Mouse (Mus musculus) heart, embryonic 11.5 days (tissue): ENCODE measurements around the gene Nampt. TPM values are rescaled to one million over a fixed set of nuclear protein-coding genes. Genes with fewer than 3 reads are reported as not detected.
"Not testable (repeated sequence)": the region's sequence is repeated elsewhere in the genome, so short reads cannot be mapped to it uniquely, and the experiment has no call there.

Experiments used
- ATAC-seq: fragments of 200-750 bp; cut with Nextera tagmentation; replicated peaks from 2 replicates; pipeline ENCODE4 v1.8.0; 2017; ENCODE audit warnings: moderate library complexity; ENCODE audit not compliant: insufficient number of reproducible peaks, low FRiP score, low TSS enrichment
- H3K27ac ChIP-seq: fragments of 300-500 bp; sonication (generic); 2 replicates; pipeline ENCODE4 v1.5.1; 2014; ENCODE audit warnings: mild to moderate bottlenecking, low read depth, low read length
- H3K27me3 ChIP-seq: fragments of 300-500 bp; sonication (generic); 2 replicates; pipeline ENCODE4 v1.6.1; 2014; ENCODE audit warnings: mild to moderate bottlenecking, low read length, mixed read lengths; ENCODE audit not compliant: control insufficient read depth, insufficient read depth
- H3K36me3 ChIP-seq: fragments of 300-500 bp; sonication (generic); 2 replicates; pipeline ENCODE4 v1.6.1; 2014; ENCODE audit warnings: mild to moderate bottlenecking, low read length, moderate library complexity, mixed read lengths; ENCODE audit not compliant: control insufficient read depth, insufficient read depth
- H3K4me1 ChIP-seq: fragments of 300-500 bp; sonication (generic); 2 replicates; pipeline ENCODE4 v1.6.1; 2014; ENCODE audit warnings: low read length; ENCODE audit not compliant: control insufficient read depth, insufficient read depth
- H3K4me2 ChIP-seq: fragments of 300-500 bp; sonication (generic); 2 replicates; pipeline ENCODE4 v1.6.1; 2014; ENCODE audit warnings: mild to moderate bottlenecking, moderate library complexity
- H3K4me3 ChIP-seq: fragments of 300-500 bp; sonication (generic); 2 replicates; pipeline ENCODE4 v1.5.1; 2014; ENCODE audit warnings: low read depth, low read length
- H3K9ac ChIP-seq: fragments of 300-500 bp; sonication (generic); 2 replicates; pipeline ENCODE4 v1.6.1; 2014; ENCODE audit warnings: mild to moderate bottlenecking, low read depth, low read length, moderate library complexity
- H3K9me3 ChIP-seq: fragments of 300-500 bp; sonication (generic); replicated peaks from 2 replicates; pipeline ENCODE4 v1.6.1; 2016; ENCODE audit warnings: low read length; ENCODE audit not compliant: control insufficient read depth
- WGBS: fragments of 180-500 bp; shearing (Covaris S2); extraction: QIAGEN DNeasy Blood & Tissue Kit; methylation state at CpG from one replicate; pipeline ENCODE4 v1.1.7; 2014; ENCODE audit not compliant: insufficient replicate concordance; 5-methylcytosine and 5-hydroxymethylcytosine counted together
- polyA plus RNA-seq: library from polyadenylated mRNA; unstranded; fragments of >200 nt; fragmentation: Nextera tagmentation; extraction: Ambion mirVana; gene quantifications from 2 replicates; pipeline ENCODE4 v1.2.1, GENCODE M21; 2014

Gene Nampt
- polyA plus RNA-seq, 1 experiment from 2014 or later = 21.0 TPM

- ATAC-seq = no peak
- Histone ChIP-seq H3K27ac (no peak overlapping the region), H3K36me3 (no peaks in the 10 kb centered on the region), H3K4me3 (no peak overlapping the region), H3K4me2 (no peak overlapping the region), H3K4me1 (peaks cover 6% of the 10 kb centered on the region), H3K27me3 (no peaks in the 10 kb centered on the region), H3K9ac (no peak overlapping the region), H3K9me3 (no peaks in the 10 kb centered on the region)
- 20% methylated on average over 2 of the region's 2 CpGs for WGBS
Observed at GRCm38 (mm10) chr12:32885041-32885440, 65.7 kb downstream of the Nampt start.

- H3K4me3 ChIP-seq = no peak overlapping the region
- H3K4me2 ChIP-seq = no peak overlapping the region
- H3K27me3 ChIP-seq = no peaks in the 10 kb centered on the region
- H3K4me1 ChIP-seq = peaks cover 6% of the 10 kb centered on the region
- H3K36me3 ChIP-seq = no peaks in the 10 kb centered on the region
- no peak overlapping the region for H3K27ac ChIP-seq
- H3K9me3 ChIP-seq = no peaks in the 10 kb centered on the region
- H3K9ac ChIP-seq = no peak overlapping the region
- WGBS = 77% methylated on average over 2 of the region's 2 CpGs
- ATAC-seq = no peak
Observed at GRCm38 (mm10) chr12:32886353-32886752, 67.0 kb downstream of the Nampt start.

GRCm38 (mm10) chr12:32888226-32888625 lies 68.9 kb downstream of the Nampt start:
- ATAC-seq = no peak
- no peak overlapping the region for H3K27ac ChIP-seq
- H3K27me3 ChIP-seq = no peaks in the 10 kb centered on the region
- no peaks in the 10 kb centered on the region for H3K36me3 ChIP-seq
- H3K9ac ChIP-seq = no peak overlapping the region
- H3K4me2 ChIP-seq = no peak overlapping the region
- no peak overlapping the region for H3K4me3 ChIP-seq
- no peaks in the 10 kb centered on the region for H3K9me3 ChIP-seq
- peaks cover 6% of the 10 kb centered on the region for H3K4me1 ChIP-seq
- WGBS = 86% methylated on average over 3 of the region's 3 CpGs

- peaks cover 4% of the 10 kb centered on the region for H3K4me1 ChIP-seq
- ATAC-seq = no peak
- H3K9ac ChIP-seq = no peak overlapping the region
- no peaks in the 10 kb centered on the region for H3K36me3 ChIP-seq
- no peaks in the 10 kb centered on the region for H3K9me3 ChIP-seq
- H3K4me3 ChIP-seq = no peak overlapping the region
- H3K4me2 ChIP-seq = no peak overlapping the region
- no peak overlapping the region for H3K27ac ChIP-seq
- no peaks in the 10 kb centered on the region for H3K27me3 ChIP-seq
- 61% methylated on average over 5 of the region's 5 CpGs for WGBS
Observed at GRCm38 (mm10) chr12:32889846-32890245, 70.5 kb downstream of the Nampt start.

GRCm38 (mm10) chr12:32890455-32890854 lies 71.1 kb downstream of the Nampt start:
- no peaks in the 10 kb centered on the region for H3K4me1 ChIP-seq
- no peak overlapping the region for H3K9ac ChIP-seq
- no peaks in the 10 kb centered on the region for H3K9me3 ChIP-seq
- no peaks in the 10 kb centered on the region for H3K27me3 ChIP-seq
- no peaks in the 10 kb centered on the region for H3K36me3 ChIP-seq
- no peak overlapping the region for H3K27ac ChIP-seq
- H3K4me2 ChIP-seq = no peak overlapping the region
- no peak overlapping the region for H3K4me3 ChIP-seq
- 56% methylated on average over 4 of the region's 4 CpGs for WGBS
- ATAC-seq = no peak

- not testable (repeated sequence) for ATAC-seq, H3K4me2 ChIP-seq
- 86% methylated on average over 13 of the region's 13 CpGs for WGBS
Observed at GRCm38 (mm10) chr12:32891271-32891670, 71.9 kb downstream of the Nampt start.

GRCm38 (mm10) chr12:32893212-32893611 lies 73.9 kb downstream of the Nampt start:
- no peak for ATAC-seq
- Histone ChIP-seq H3K4me3 (no peak overlapping the region), H3K27me3 (peaks cover 5% of the 10 kb centered on the region; the same call in 1 of the 2 replicates), H3K9ac (no peak overlapping the region), H3K36me3 (no peaks in the 10 kb centered on the region), H3K4me1 (no peaks in the 10 kb centered on the region), H3K9me3 (no peaks in the 10 kb centered on the region), H3K4me2 (no peak overlapping the region), H3K27ac (no peak overlapping the region)
- 41% methylated on average over 12 of the region's 12 CpGs for WGBS

More at GRCm38 (mm10) chr12:32891271-32891670, 71.9 kb downstream of the Nampt start:
- not testable (repeated sequence) for H3K4me3 ChIP-seq, H3K9me3 ChIP-seq, H3K27me3 ChIP-seq, H3K9ac ChIP-seq, H3K36me3 ChIP-seq, H3K4me1 ChIP-seq, H3K27ac ChIP-seq

GRCm38 (mm10) chr12:32895806-32896205 lies 76.5 kb downstream of the Nampt start:
- no peak overlapping the region for H3K4me2 ChIP-seq
- no peak overlapping the region for H3K4me3 ChIP-seq
- WGBS = 76% methylated on average over 1 of the region's 1 CpGs
- no peaks in the 10 kb centered on the region for H3K9me3 ChIP-seq
- no peaks in the 10 kb centered on the region for H3K4me1 ChIP-seq
- H3K9ac ChIP-seq = no peak overlapping the region
- no peaks in the 10 kb centered on the region for H3K36me3 ChIP-seq
- ATAC-seq = no peak
- H3K27me3 ChIP-seq = peaks cover 5% of the 10 kb centered on the region; the same call in 1 of the 2 replicates
- no peak overlapping the region for H3K27ac ChIP-seq

- Histone ChIP-seq H3K9ac (no peak overlapping the region), H3K9me3 (no peaks in the 10 kb centered on the region), H3K4me2 (no peak overlapping the region), H3K27ac (no peak overlapping the region), H3K4me3 (no peak overlapping the region), H3K4me1 (no peaks in the 10 kb centered on the region), H3K27me3 (peaks cover 5% of the 10 kb centered on the region; the same call in 1 of the 2 replicates), H3K36me3 (no peaks in the 10 kb centered on the region)
- ATAC-seq = no peak
- 62% methylated on average over 7 of the region's 7 CpGs for WGBS
Observed at GRCm38 (mm10) chr12:32896496-32896895, 77.2 kb downstream of the Nampt start.
